Mouse (Mus musculus) embryonic facial prominence, embryonic 15.5 days (tissue): ENCODE measurements around the gene Psmd8. TPM values are rescaled to one million over a fixed set of nuclear protein-coding genes. Genes with fewer than 3 reads are reported as not detected.

ENCODE experiments used
- ATAC-seq: fragments of 200-750 bp; cut with Nextera tagmentation; 2 replicates; pipeline ENCODE4 v1.8.0; 2017; ENCODE audit warnings: low read depth, moderate TSS enrichment; ENCODE audit not compliant: insufficient number of reproducible peaks, low FRiP score, low TSS enrichment
- H3K27ac ChIP-seq: fragments of 300-500 bp; sonication (generic); replicated peaks from 2 replicates; pipeline ENCODE4 v1.5.1; 2015; ENCODE audit warnings: mild to moderate bottlenecking, inconsistent platforms
- H3K27me3 ChIP-seq: fragments of 300-500 bp; sonication (generic); 2 replicates; pipeline ENCODE4 v1.6.1; 2015; ENCODE audit warnings: inconsistent platforms
- H3K36me3 ChIP-seq: fragments of 300-500 bp; sonication (generic); 2 replicates; pipeline ENCODE4 v1.6.1; 2015; ENCODE audit warnings: mild to moderate bottlenecking, inconsistent platforms
- H3K4me1 ChIP-seq: fragments of 300-500 bp; sonication (generic); 2 replicates; pipeline ENCODE4 v1.6.1; 2015; ENCODE audit warnings: inconsistent platforms
- H3K4me2 ChIP-seq: fragments of 300-500 bp; sonication (generic); replicated peaks from 2 replicates; pipeline ENCODE4 v1.6.1; 2015; ENCODE audit warnings: mild to moderate bottlenecking, inconsistent platforms
- H3K4me3 ChIP-seq: fragments of 300-500 bp; sonication (generic); replicated peaks from 2 replicates; pipeline ENCODE4 v1.5.1; 2015; ENCODE audit warnings: mild to moderate bottlenecking, inconsistent platforms
- H3K9ac ChIP-seq: fragments of 300-500 bp; sonication (generic); 2 replicates; pipeline ENCODE4 v1.6.1; 2015; ENCODE audit warnings: inconsistent platforms
- H3K9me3 ChIP-seq: fragments of 300-500 bp; sonication (generic); replicated peaks from 2 replicates; pipeline ENCODE4 v1.6.1; 2016; ENCODE audit warnings: inconsistent platforms
- WGBS: fragments of 180-500 bp; shearing (Covaris S2); methylation state at CpG from one replicate; pipeline ENCODE4 v1.1.7; 2015; 5-methylcytosine and 5-hydroxymethylcytosine counted together
- polyA plus RNA-seq: library from polyadenylated mRNA; unstranded; fragments of >200 nt; fragmentation: Nextera tagmentation; extraction: Ambion mirVana; gene quantifications from 2 replicates; pipeline ENCODE4 v1.2.1, GENCODE M21; 2015

Gene Psmd8
- polyA plus RNA-seq, 1 experiment from 2014 or later, result 275 TPM

DNA sequence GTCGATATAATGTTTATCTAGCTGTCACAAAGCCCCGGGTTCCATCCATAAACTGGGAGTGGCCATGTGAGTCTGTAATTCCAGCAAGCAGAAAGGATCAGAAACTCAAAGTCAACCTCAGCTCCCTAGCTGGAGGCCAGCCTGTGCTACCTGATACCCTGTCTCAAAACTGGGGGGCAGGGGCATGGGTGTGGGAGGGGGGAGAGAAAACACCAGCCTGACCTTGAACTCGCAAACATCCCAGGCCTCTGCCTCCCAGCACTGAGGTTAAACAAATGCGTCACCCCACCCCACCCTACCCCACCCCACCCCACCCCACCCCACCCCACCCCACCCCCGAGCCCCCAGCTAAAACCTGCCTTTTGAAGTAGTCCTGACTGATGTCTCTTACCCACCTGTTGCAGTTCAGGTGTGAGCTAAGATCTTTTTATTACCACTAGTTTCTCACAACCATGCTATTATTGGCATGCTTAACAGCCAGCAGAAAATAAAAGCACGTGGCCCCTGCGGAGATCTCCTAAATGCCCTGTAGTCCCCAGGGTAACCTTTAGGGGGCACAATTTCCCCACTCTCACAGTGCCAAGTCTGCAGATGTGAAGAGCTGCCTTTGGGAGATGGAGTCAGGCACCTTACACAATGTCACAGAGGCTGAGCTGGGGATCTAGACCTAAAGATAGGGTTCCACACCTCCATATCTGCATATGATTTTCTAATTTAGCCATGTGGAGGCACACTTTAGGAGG is 54.2 kb downstream of the Psmd8 start:
- H3K4me2 ChIP-seq, result no peak overlapping the region
- no peak overlapping the region for H3K9ac ChIP-seq
- no peak for ATAC-seq
- 20% methylated on average over 7 of the region's 7 CpGs for WGBS
- no peaks in the 10 kb centered on the region for H3K9me3 ChIP-seq
- peaks cover 12% of the 10 kb centered on the region for H3K4me1 ChIP-seq
- H3K4me3 ChIP-seq, result no peak overlapping the region
- no peaks in the 10 kb centered on the region for H3K27me3 ChIP-seq
- no peaks in the 10 kb centered on the region for H3K36me3 ChIP-seq
- no peak overlapping the region for H3K27ac ChIP-seq

GRCm38 (mm10) chr7:29124970-29125369 is 55.5 kb downstream of the Psmd8 start, which contains the start of gene Ryr1:
Gene Ryr1, minus strand, starts transcription at chr7:29125179.
- peak; percentile 71; the same call in 1 of the 2 replicates for ATAC-seq
- Histone ChIP-seq H3K27me3 (no peaks in the 10 kb centered on the region), H3K4me3 (peak within 1 kb of the TSS; percentile 45), H3K9ac (0 out of 2 replicates have a peak within 1 kb of the TSS, but pooled peaks have one; percentile 28), H3K4me1 (peaks cover 12% of the 10 kb centered on the region), H3K27ac (peak within 1 kb of the TSS; percentile 14; the same call in 1 of the 2 replicates), H3K9me3 (no peaks in the 10 kb centered on the region), H3K36me3 (no peaks in the 10 kb centered on the region), H3K4me2 (peak within 1 kb of the TSS; percentile 85)
- WGBS, result 2% methylated on average over 16 of the region's 16 CpGs

Other genes starting within 250 kb of the Psmd8 start
- 321 and 328 TPM in 2 replicates for gene Actn4, start 218.4 kb downstream of the Psmd8 start, polyA plus RNA-seq
- gene Eif3k, start 198.8 kb downstream of the Psmd8 start, polyA plus RNA-seq, result 403 and 405 TPM in 2 replicates
- 7.5 and 7.7 TPM in 2 replicates for gene Map4k1, start 198.7 kb downstream of the Psmd8 start, polyA plus RNA-seq
- gene Ryr1, start 55.5 kb downstream of the Psmd8 start, polyA plus RNA-seq, result 8.0 and 10.6 TPM in 2 replicates
- 0.63 and 0.95 TPM in 2 replicates for gene Rasgrp4, start 45.9 kb downstream of the Psmd8 start, polyA plus RNA-seq
- gene Fam98c, start 24.5 kb downstream of the Psmd8 start, polyA plus RNA-seq, result 22.8 and 24.6 TPM in 2 replicates
- 0.51 and 0.69 TPM in 2 replicates for gene Ggn, start 10.5 kb downstream of the Psmd8 start, polyA plus RNA-seq
- 2.5 and 3.3 TPM in 2 replicates for gene Spred3, start 10.3 kb downstream of the Psmd8 start, polyA plus RNA-seq
- gene Catsperg1, start 33.3 kb upstream of the Psmd8 start, polyA plus RNA-seq, result 1.1 and 1.3 TPM in 2 replicates
- gene Kcnk6, start 51.8 kb upstream of the Psmd8 start, polyA plus RNA-seq, result 3.3 and 4.2 TPM in 2 replicates
- 121 TPM in 2 replicates for gene Yif1b, start 57.6 kb upstream of the Psmd8 start, polyA plus RNA-seq
- 11.5 and 12.2 TPM in 2 replicates for gene 2200002D01Rik, start 67.8 kb upstream of the Psmd8 start, polyA plus RNA-seq
- 212 and 261 TPM in 2 replicates for gene Spint2, start 101.2 kb upstream of the Psmd8 start, polyA plus RNA-seq
- 17.3 and 18.1 TPM in 2 replicates for gene Ppp1r14a, start 108.6 kb upstream of the Psmd8 start, polyA plus RNA-seq
- gene Dpf1, start 123.2 kb upstream of the Psmd8 start, polyA plus RNA-seq, result 14.4 and 20.4 TPM in 2 replicates